22 mouse cellular contexts compared by ENCODE assay signal in the genomic region with DNA sequence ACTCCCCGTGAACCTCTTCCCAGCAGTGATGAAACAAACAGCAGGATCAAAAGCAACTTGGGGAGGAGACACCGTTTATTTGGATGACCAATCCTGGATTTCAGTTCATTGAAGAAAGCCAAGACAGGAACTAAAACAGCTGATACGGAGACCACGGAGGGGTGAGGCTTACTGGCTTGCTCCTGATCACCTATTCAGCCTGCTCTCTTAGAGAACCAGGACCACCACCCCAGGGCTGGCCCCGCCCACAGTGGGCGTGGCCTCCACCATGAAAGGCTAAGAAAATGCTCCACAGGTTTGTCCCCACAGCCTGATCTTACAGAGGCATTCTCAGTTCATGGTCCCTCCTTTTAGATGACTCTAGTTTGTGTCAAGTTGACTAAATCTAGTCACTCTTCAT. TPM values are rescaled to one million over a fixed set of nuclear protein-coding genes. Genes with fewer than 3 reads are reported as not detected.
A peak's percentile ranks its signal among the peaks of the same experiment; 100 is the strongest.
DNase-seq lines count a peak whose midpoint lies in the region; ATAC-seq lines count a peak whose summit lies in the region.
"Had no signal": no experiment of that assay in that cellular context is flagged by ENCODE, and none has a peak within 500 bp of the region (broad histone marks: within the 10 kb centered on the region; RNA-seq: fewer than 3 reads in every experiment).

No protein-coding gene starts in this region.

- no peak for ATAC-seq in kidney, embryonic 15.5 days (replicated peaks; ENCODE audit: low FRiP score)
- ATAC-seq: forebrain, embryonic 16.5 days; inflammation-experienced regulatory T-cells, adult 6 months had no signal

- peaks cover 17% of the 10 kb centered on the region for H3K4me1 ChIP-seq in kidney, embryonic 15.5 days
- peaks cover 11% of the 10 kb centered on the region for H3K4me1 ChIP-seq in forebrain, embryonic 10.5 days

- no peak overlapping the region for H3K4me2 ChIP-seq in kidney, embryonic 15.5 days
- H3K4me2 ChIP-seq: heart, embryonic 13.5 days; hindbrain, embryonic 14.5 days; limb, embryonic 12.5 days; liver, embryonic 11.5 days had no signal

- no peak overlapping the region for H3K4me3 ChIP-seq in kidney, embryonic 15.5 days (replicated peaks)
- H3K4me3 ChIP-seq in forebrain, embryonic 10.5 days: no peak overlapping the region
- H3K4me3 ChIP-seq: heart, embryonic 13.5 days; limb, embryonic 12.5 days had no signal

- no peak overlapping the region for H3K9ac ChIP-seq in kidney, embryonic 15.5 days
- H3K9ac ChIP-seq: heart, embryonic 13.5 days; hindbrain, embryonic 14.5 days; limb, embryonic 12.5 days had no signal

- WGBS in kidney, embryonic 15.5 days: 18% methylated on average over 6 of the region's 6 CpGs
- WGBS in forebrain, embryonic 10.5 days: 35% methylated on average over 6 of the region's 6 CpGs

- no peaks in the 10 kb centered on the region for H3K27me3 ChIP-seq in kidney, embryonic 15.5 days
- H3K27me3 ChIP-seq in forebrain, embryonic 10.5 days (ENCODE audit: poor library complexity, severe bottlenecking): no peaks in the 10 kb centered on the region
- H3K27me3 ChIP-seq: heart, embryonic 13.5 days; limb, embryonic 12.5 days had no signal

- no peaks in the 10 kb centered on the region for H3K9me3 ChIP-seq in kidney, embryonic 15.5 days (replicated peaks)
- H3K9me3 ChIP-seq in forebrain, embryonic 10.5 days: no peaks in the 10 kb centered on the region
- H3K9me3 ChIP-seq: heart, embryonic 13.5 days; limb, embryonic 12.5 days had no signal

- peak; percentile 37 for DNase-seq in embryo, embryonic 11 days
- DNase-seq in embryo, embryonic 9.5 days (ENCODE audit: extremely low spot score): no peak
- DNase-seq in kidney, postnatal 14 days: no peak
- peak; percentile 16 for DNase-seq in retina, embryonic 14.5 days (ENCODE audit: low spot score)
- no peak for DNase-seq in retina, postnatal 1 day
- DNase-seq in R1 (ENCODE audit: low read depth, low spot score): peak; percentile 74
- DNase-seq in forebrain, embryonic 10.5 days (ENCODE audit: extremely low spot score, low spot score): no peak
- DNase-seq: adrenal gland, postnatal 25 days; cerebellum, postnatal 10 days; gastrocnemius, postnatal 10 days; kidney, adult 18-20 months; kidney, postnatal 25 days; lung, adult 2 months had no signal

- H3K36me3 ChIP-seq in kidney, embryonic 15.5 days: peaks cover 79% of the 10 kb centered on the region
- peaks cover 74% of the 10 kb centered on the region for H3K36me3 ChIP-seq in forebrain, embryonic 10.5 days (replicated peaks)

- H3K27ac ChIP-seq in kidney, embryonic 15.5 days: 0 out of 2 replicates have a peak overlapping the region, but pooled peaks have one; percentile 6
- H3K27ac ChIP-seq in forebrain, embryonic 10.5 days: no peak overlapping the region
- H3K27ac ChIP-seq: heart, embryonic 13.5 days; hindbrain, embryonic 14.5 days; limb, embryonic 12.5 days; macrophage had no signal

RNA-seq across cellular contexts. Expression of gene Tmem120a, which starts 6.0 kb away (rescaled TPM):
- polyA plus RNA-seq in kidney, embryonic 15.5 days (2015; fragmentation: Nextera tagmentation; extraction: Ambion mirVana): 64.2 and 68.1 TPM in 2 replicates
- 54.5 and 61.6 TPM in 2 replicates for polyA plus RNA-seq in forebrain, embryonic 10.5 days (2016; fragmentation: Nextera tagmentation; extraction: Ambion mirVana)

RNA-seq across cellular contexts. Expression of gene Styxl1, which starts 39.9 kb away (rescaled TPM):
- polyA plus RNA-seq in kidney, embryonic 15.5 days (2015; fragmentation: Nextera tagmentation; extraction: Ambion mirVana): 0.17 and 0.39 TPM in 2 replicates
- 0.25 TPM in 1 of 2 replicates, not detected in the other for polyA plus RNA-seq in forebrain, embryonic 10.5 days (2016; fragmentation: Nextera tagmentation; extraction: Ambion mirVana)
- polyA plus RNA-seq: heart, embryonic 13.5 days; limb, embryonic 12.5 days; macrophage; spleen, adult 2 months had no signal

RNA-seq across cellular contexts. Expression of gene Mdh2, which starts 40.0 kb away (rescaled TPM):
- polyA plus RNA-seq in kidney, embryonic 15.5 days (2015; fragmentation: Nextera tagmentation; extraction: Ambion mirVana): 568 and 588 TPM in 2 replicates
- polyA plus RNA-seq in forebrain, embryonic 10.5 days (2016; fragmentation: Nextera tagmentation; extraction: Ambion mirVana): 573 and 579 TPM in 2 replicates

Comparison
In these comparisons a context has a peak if more than half of its experiments do, and no peak if none do; other contexts are left out.
1. DNase-seq: peak in embryo, embryonic 11 days (single experiment), retina, embryonic 14.5 days (single experiment) and R1 (single experiment); none in embryo, embryonic 9.5 days (single experiment), kidney, postnatal 14 days (single experiment), retina, postnatal 1 day (single experiment) and forebrain, embryonic 10.5 days (single experiment).